Mouse (Mus musculus) cortical plate, adult 2 months (tissue): ENCODE data around the gene Sema6c. TPM values are rescaled to one million over a fixed set of nuclear protein-coding genes. Genes with fewer than 3 reads are reported as not detected.
A peak's percentile ranks its signal among the peaks of the same experiment; 100 is the strongest.
"Not testable (repeated sequence)": the region's sequence is repeated elsewhere in the genome, so short reads cannot be mapped to it uniquely, and the experiment has no call there.

Experiments used
- H3K27ac ChIP-seq: fragments of 200-500 bp; 2 replicates; pipeline ENCODE4 v1.5.1; 2012; ENCODE audit warnings: low read length, control low read depth, inconsistent platforms; ENCODE audit not compliant: insufficient read depth
- H3K4me1 ChIP-seq: fragments of 200-500 bp; 2 replicates; pipeline ENCODE4 v1.6.1; 2011; ENCODE audit warnings: low read length; ENCODE audit not compliant: control insufficient read depth, insufficient read depth
- H3K4me3 ChIP-seq: fragments of 200-500 bp; 2 replicates; pipeline ENCODE4 v1.5.1; 2011; ENCODE audit warnings: mild to moderate bottlenecking, low read length, control low read depth; ENCODE audit not compliant: insufficient read depth
- CTCF ChIP-seq: fragments of 200-500 bp; IDR thresholded peaks from 2 replicates; pipeline ENCODE4 v1.5.1; 2011; ENCODE audit warnings: mild to moderate bottlenecking, control low read depth, low read length; ENCODE audit not compliant: insufficient read depth; ENCODE audit errors: extremely low read depth
- POLR2A ChIP-seq: fragments of 200-500 bp; IDR thresholded peaks from 2 replicates; pipeline ENCODE4 v1.6.1; 2011; ENCODE audit warnings: mild to moderate bottlenecking, low read length, control low read depth; ENCODE audit not compliant: insufficient read depth; ENCODE audit errors: extremely low read depth
- polyA plus RNA-seq: library from polyadenylated mRNA; depleted of rRNA; stranded (reverse); fragments of >200 nt; gene quantifications from 2 replicates; pipeline ENCODE4 v1.2.3, GENCODE M21; 2012; rRNA removed

Sema6c gene
- polyA plus RNA-seq, 1 experiment = 26.1 TPM

GRCm38 (mm10) chr3:95208286-95208685, 48.0 kb downstream of the Sema6c start:
- H3K4me1 ChIP-seq = peaks cover 2% of the 10 kb centered on the region; the same call in 1 of the 2 replicates
- TF ChIP-seq CTCF (no peak), POLR2A (no peak)
- H3K27ac ChIP-seq = no peak overlapping the region
- no peak overlapping the region for H3K4me3 ChIP-seq

- no peak for TF ChIP-seq CTCF
- no peak for TF ChIP-seq POLR2A
- Histone ChIP-seq H3K27ac (no peak overlapping the region), H3K4me3 (no peak overlapping the region), H3K4me1 (no peaks in the 10 kb centered on the region)
Measured at GRCm38 (mm10) chr3:95210585-95210984, 50.3 kb downstream of the Sema6c start.

- not testable (repeated sequence) for H3K4me3 ChIP-seq, H3K27ac ChIP-seq, H3K4me1 ChIP-seq
Measured at GRCm38 (mm10) chr3:95212889-95213608, 52.8 kb downstream of the Sema6c start.

- Histone ChIP-seq H3K27ac (no peak overlapping the region), H3K4me1 (no peaks in the 10 kb centered on the region), H3K4me3 (no peak overlapping the region)
- TF ChIP-seq CTCF (no peak), POLR2A (no peak)
Measured at GRCm38 (mm10) chr3:95213609-95213975, 53.3 kb downstream of the Sema6c start.

GRCm38 (mm10) chr3:95216655-95217254, 56.5 kb downstream of the Sema6c start:
- Histone ChIP-seq H3K4me1 (no peaks in the 10 kb centered on the region), H3K27ac (peak overlapping the region; percentile 15; the same call in 1 of the 2 replicates), H3K4me3 (peak overlapping the region; percentile 68)
- no peak for TF ChIP-seq CTCF
- TF ChIP-seq POLR2A = no peak

GRCm38 (mm10) chr3:95217255-95218134, 57.2 kb downstream of the Sema6c start, which contains the start of gene Gabpb2:
TSS of gene Gabpb2 (minus strand) at chr3:95217916.
- no peaks in the 10 kb centered on the region for H3K4me1 ChIP-seq
- peak within 1 kb of the TSS; percentile 68 for H3K4me3 ChIP-seq
- TF ChIP-seq CTCF (peak; percentile 50), POLR2A (peak; percentile 83)
- H3K27ac ChIP-seq = peak within 1 kb of the TSS; percentile 83

- Histone ChIP-seq H3K4me3 (no peak overlapping the region), H3K4me1 (no peaks in the 10 kb centered on the region), H3K27ac (no peak overlapping the region)
- no peak for TF ChIP-seq POLR2A
- TF ChIP-seq CTCF = no peak
Measured at GRCm38 (mm10) chr3:95218466-95219137, 58.3 kb downstream of the Sema6c start.

- no peak overlapping the region for H3K4me3 ChIP-seq
- H3K27ac ChIP-seq = no peak overlapping the region
- peaks cover 2% of the 10 kb centered on the region; the same call in 1 of the 2 replicates for H3K4me1 ChIP-seq
- TF ChIP-seq CTCF (no peak), POLR2A (no peak)
Measured at GRCm38 (mm10) chr3:95223041-95223440, 62.8 kb downstream of the Sema6c start.

Other genes starting within 250 kb of the Sema6c start
- gene Selenbp1, start 227.4 kb upstream of the Sema6c start, polyA plus RNA-seq = 17.0 and 18.7 TPM in 2 replicates
- gene Rfx5, start 206.4 kb upstream of the Sema6c start, polyA plus RNA-seq = 24.3 and 26.4 TPM in 2 replicates
- gene Pi4kb, start 185.7 kb upstream of the Sema6c start, polyA plus RNA-seq = 56.6 and 61.4 TPM in 2 replicates
- 15.8 and 17.5 TPM in 2 replicates for gene Zfp687, start 145.0 kb upstream of the Sema6c start, polyA plus RNA-seq
- gene Psmd4, start 117.8 kb upstream of the Sema6c start, polyA plus RNA-seq = 193 and 203 TPM in 2 replicates
- gene Pip5k1a, start 53.5 kb upstream of the Sema6c start, polyA plus RNA-seq = 41.1 and 41.7 TPM in 2 replicates
- gene Vps72, start 49.4 kb upstream of the Sema6c start, polyA plus RNA-seq = 48.0 and 52.4 TPM in 2 replicates
- gene Tmod4, start 36.0 kb upstream of the Sema6c start, polyA plus RNA-seq = 0.72 and 0.77 TPM in 2 replicates
- gene Scnm1, start 26.4 kb upstream of the Sema6c start, polyA plus RNA-seq = 114 and 124 TPM in 2 replicates
- 21.4 and 21.6 TPM in 2 replicates for gene Lysmd1, start 26.4 kb upstream of the Sema6c start, polyA plus RNA-seq
- gene Tnfaip8l2, start 18.1 kb upstream of the Sema6c start, polyA plus RNA-seq = 5.1 and 5.2 TPM in 2 replicates
- 12.1 and 12.8 TPM in 2 replicates for gene Gabpb2, start 57.5 kb downstream of the Sema6c start, polyA plus RNA-seq
- gene Cdc42se1, start 68.3 kb downstream of the Sema6c start, polyA plus RNA-seq = 65.4 and 66.6 TPM in 2 replicates
- 428 and 469 TPM in 2 replicates for gene Mllt11, start 71.7 kb downstream of the Sema6c start, polyA plus RNA-seq
- 0.23 and 0.25 TPM in 2 replicates for gene Gm128, start 81.1 kb downstream of the Sema6c start, polyA plus RNA-seq
- gene Bnipl, start 90.7 kb downstream of the Sema6c start, polyA plus RNA-seq = 0.17 and 0.61 TPM in 2 replicates
- gene Mindy1, start 120.9 kb downstream of the Sema6c start, polyA plus RNA-seq = 29.6 and 33.9 TPM in 2 replicates
- 24.8 and 26.2 TPM in 2 replicates for gene Prune1, start 121.6 kb downstream of the Sema6c start, polyA plus RNA-seq
- gene Anxa9, start 146.7 kb downstream of the Sema6c start, polyA plus RNA-seq = 2.3 and 2.4 TPM in 2 replicates
- 101 and 110 TPM in 2 replicates for gene Cers2, start 154.3 kb downstream of the Sema6c start, polyA plus RNA-seq
- 34.6 and 37.5 TPM in 2 replicates for gene Setdb1, start 196.7 kb downstream of the Sema6c start, polyA plus RNA-seq
- gene 4930558C23Rik, start 242.4 kb downstream of the Sema6c start, polyA plus RNA-seq = not detected in 2 replicates